ENCODE assay signal across 17 mouse cellular contexts in genomic region chr5:31303093-31303492, GRCm38 (mm10). TPM values are rescaled to one million over a fixed set of nuclear protein-coding genes. Genes with fewer than 3 reads are reported as not detected.
"Had no signal": no experiment of that assay in that cellular context is flagged by ENCODE, and none has a peak within 500 bp of the region (broad histone marks: within the 10 kb centered on the region; RNA-seq: fewer than 3 reads in every experiment).

No protein-coding gene starts in this region.

- H3K27ac ChIP-seq: kidney, embryonic 15.5 days; liver, embryonic 13.5 days had no signal

- H3K4me3 ChIP-seq: kidney, embryonic 15.5 days; liver, embryonic 13.5 days had no signal

- DNase-seq: kidney, adult 8-10 months; kidney, postnatal 10 days; kidney, postnatal 36 days; liver, embryonic 13.5 days; lung, adult 2 months; lung, postnatal 14 days; lung, postnatal 4 days; midbrain, embryonic 14.5 days; thymus, adult 2 months; thymus, postnatal 14 days; thymus, postnatal 4 days had no signal

- H3K4me1 ChIP-seq: kidney, embryonic 15.5 days; liver, embryonic 13.5 days had no signal

RNA-seq across cellular contexts. Expression of gene Gckr, which starts 5.8 kb away (rescaled TPM):
- total RNA-seq: layer of hippocampus, adult 18-20 months; megakaryocyte progenitor cell, adult 5-6 weeks; megakaryocyte-erythroid progenitor cell, adult 5-6 weeks had no signal
- polyA plus RNA-seq: neural tube, embryonic 11.5 days; spleen, adult 2 months had no signal

RNA-seq across cellular contexts. Expression of gene Fndc4, which starts 7.2 kb away (rescaled TPM):
- total RNA-seq: megakaryocyte progenitor cell, adult 5-6 weeks had no signal
